In genomic region chr12:79511454-79512204, GRCm38 (mm10) we compare ENCODE assay signal across 8 mouse cellular contexts.
DNase-seq lines count a peak whose midpoint lies in the region; ATAC-seq and TF ChIP-seq lines count a peak whose summit lies in the region.

No protein-coding gene starts in this region.

- no peak overlapping the region for H3K4me3 ChIP-seq in kidney, embryonic 16.5 days (ENCODE audit: low read length)
- no peak overlapping the region for H3K4me3 ChIP-seq in brown adipose tissue, adult 24 weeks (ENCODE audit: insufficient read depth, low read depth, low read length)
- H3K4me3 ChIP-seq in hindbrain, embryonic 14.5 days (replicated peaks; ENCODE audit: low read length): no peak overlapping the region
- H3K4me3 ChIP-seq in lung, postnatal 0 days (ENCODE audit: low read depth, low read length): no peak overlapping the region

- peak; percentile 28; the same call in 1 of the 2 replicates for ATAC-seq in kidney, embryonic 16.5 days (ENCODE audit: low FRiP score, low TSS enrichment)
- ATAC-seq in hindbrain, embryonic 14.5 days (ENCODE audit: low FRiP score): peak; percentile 51; the same call in 1 of the 2 replicates
- ATAC-seq in lung, postnatal 0 days: peak; percentile 65

- H3K27ac ChIP-seq in kidney, embryonic 16.5 days (ENCODE audit: low read length): peak overlapping the region; percentile 91
- 0 out of 2 replicates have a peak overlapping the region, but pooled peaks have one; percentile 3 for H3K27ac ChIP-seq in brown adipose tissue, adult 24 weeks (replicated peaks; ENCODE audit: low read depth, low read length)
- H3K27ac ChIP-seq in hindbrain, embryonic 14.5 days: peak overlapping the region; percentile 59
- peak overlapping the region; percentile 79 for H3K27ac ChIP-seq in lung, postnatal 0 days (ENCODE audit: low read length)

- peaks cover 37% of the 10 kb centered on the region for H3K4me1 ChIP-seq in kidney, embryonic 16.5 days (ENCODE audit: insufficient read depth, low read length)
- peaks cover 8% of the 10 kb centered on the region; the same call in 1 of the 2 replicates for H3K4me1 ChIP-seq in brown adipose tissue, adult 24 weeks (ENCODE audit: control insufficient read depth, insufficient read depth, insufficient read length, low read length)
- H3K4me1 ChIP-seq in hindbrain, embryonic 14.5 days (replicated peaks; ENCODE audit: control insufficient read depth, insufficient read depth, low read length): peaks cover 4% of the 10 kb centered on the region; the same call in 1 of the 2 replicates
- peaks cover 21% of the 10 kb centered on the region; the same call in 1 of the 2 replicates for H3K4me1 ChIP-seq in lung, postnatal 0 days (ENCODE audit: insufficient read depth, low read depth, low read length)

- no peak for TF ChIP-seq CTCF in lung, postnatal 0 days (IDR thresholded peaks at IDR 0.05)

- no peaks in the 10 kb centered on the region for H3K9me3 ChIP-seq in kidney, embryonic 16.5 days (ENCODE audit: low read length)
- no peaks in the 10 kb centered on the region for H3K9me3 ChIP-seq in hindbrain, embryonic 14.5 days (ENCODE audit: control insufficient read depth, low read length)
- H3K9me3 ChIP-seq in lung, postnatal 0 days (ENCODE audit: low read length): no peaks in the 10 kb centered on the region

- peak overlapping the region; percentile 55; the same call in 1 of the 2 replicates for H3K9ac ChIP-seq in kidney, embryonic 16.5 days (replicated peaks; ENCODE audit: low read length)
- no peak overlapping the region for H3K9ac ChIP-seq in hindbrain, embryonic 14.5 days
- H3K9ac ChIP-seq in lung, postnatal 0 days (replicated peaks; ENCODE audit: low read depth): no peak overlapping the region

- DNase-seq in kidney, adult 11 months: no peak
- peak; percentile 26 to 28 for DNase-seq in frontal cortex, postnatal 14 days (ENCODE audit: low spot score in 2 of 2)
- DNase-seq in hindbrain, embryonic 14.5 days (ENCODE audit: low spot score): peak; percentile 57
- peak; percentile 79 for DNase-seq in lung, postnatal 0 days (ENCODE audit: low spot score)
- DNase-seq in telencephalon, adult 2 months (ENCODE audit: low read depth, low spot score): peak; percentile 71
- no peak for DNase-seq in natural killer cell, adult 2 months (ENCODE audit: low spot score in 2 of 2)

- H3K36me3 ChIP-seq in kidney, embryonic 16.5 days (ENCODE audit: insufficient read depth, low read length): no peaks in the 10 kb centered on the region
- H3K36me3 ChIP-seq in hindbrain, embryonic 14.5 days (replicated peaks; ENCODE audit: control insufficient read depth, insufficient read depth): no peaks in the 10 kb centered on the region
- no peaks in the 10 kb centered on the region for H3K36me3 ChIP-seq in lung, postnatal 0 days (ENCODE audit: insufficient read depth, low read length)

- no peak overlapping the region for H3K4me2 ChIP-seq in kidney, embryonic 16.5 days (replicated peaks; ENCODE audit: low read depth, low read length)
- H3K4me2 ChIP-seq in hindbrain, embryonic 14.5 days (replicated peaks): no peak overlapping the region
- no peak overlapping the region for H3K4me2 ChIP-seq in lung, postnatal 0 days (replicated peaks; ENCODE audit: low read depth, low read length)

- TF ChIP-seq EP300 in lung, postnatal 0 days (IDR thresholded peaks at IDR 0.05): no peak

- WGBS in kidney, embryonic 16.5 days: 49% methylated on average over 11 of the region's 11 CpGs
- WGBS in hindbrain, embryonic 14.5 days: 34% methylated on average over 11 of the region's 11 CpGs
- WGBS in lung, postnatal 0 days: 40% methylated on average over 11 of the region's 11 CpGs

- H3K27me3 ChIP-seq in kidney, embryonic 16.5 days (ENCODE audit: insufficient read depth, low read length): no peaks in the 10 kb centered on the region
- no peaks in the 10 kb centered on the region for H3K27me3 ChIP-seq in hindbrain, embryonic 14.5 days (ENCODE audit: control insufficient read depth, insufficient read depth, low read length)
- no peaks in the 10 kb centered on the region for H3K27me3 ChIP-seq in lung, postnatal 0 days (replicated peaks; ENCODE audit: insufficient read depth, low read length)

Comparison
In these comparisons a context has a peak if more than half of its experiments do, and no peak if none do; other contexts are left out.
1. H3K27ac ChIP-seq: peak in every context shown above with its lines; median percentile 91 in kidney, embryonic 16.5 days; 79 in lung, postnatal 0 days; 59 in hindbrain, embryonic 14.5 days; 3 in brown adipose tissue, adult 24 weeks.
2. DNase-seq: peak in frontal cortex, postnatal 14 days (2 of 2), hindbrain, embryonic 14.5 days (single experiment), lung, postnatal 0 days (single experiment) and telencephalon, adult 2 months (single experiment); none in kidney, adult 11 months (single experiment) and natural killer cell, adult 2 months (0 of 2).
3. Peak in every context shown above with its lines, with median percentiles within 50 percentile points of each other: ATAC-seq.